Mouse (Mus musculus) lung, embryonic 15.5 days (tissue): ENCODE measurements around the gene Dck. TPM values are rescaled to one million over a fixed set of nuclear protein-coding genes. Genes with fewer than 3 reads are reported as not detected.

Experiments
- ATAC-seq: fragments of 200-750 bp; cut with Nextera tagmentation; 2 replicates; pipeline ENCODE4 v1.8.0; 2017; ENCODE audit warnings: moderate number of reproducible peaks, borderline replicate concordance; ENCODE audit not compliant: low FRiP score, low TSS enrichment; ENCODE audit errors: extremely low read depth
- H3K27ac ChIP-seq: fragments of 300-500 bp; sonication (generic); 2 replicates; pipeline ENCODE4 v1.5.1; 2015; ENCODE audit warnings: moderate library complexity, mild to moderate bottlenecking, inconsistent platforms
- H3K27me3 ChIP-seq: fragments of 300-500 bp; sonication (generic); 2 replicates; pipeline ENCODE4 v1.6.1; 2015; ENCODE audit warnings: inconsistent platforms
- H3K36me3 ChIP-seq: fragments of 300-500 bp; sonication (generic); 2 replicates; pipeline ENCODE4 v1.6.1; 2015; ENCODE audit warnings: inconsistent platforms
- H3K4me1 ChIP-seq: fragments of 300-500 bp; sonication (generic); 2 replicates; pipeline ENCODE4 v1.6.1; 2015; ENCODE audit warnings: inconsistent platforms
- H3K4me2 ChIP-seq: fragments of 300-500 bp; sonication (generic); 2 replicates; pipeline ENCODE4 v1.6.1; 2015; ENCODE audit warnings: inconsistent platforms, mild to moderate bottlenecking, moderate library complexity
- H3K4me3 ChIP-seq: fragments of 300-500 bp; sonication (generic); 2 replicates; pipeline ENCODE4 v1.5.1; 2015; ENCODE audit warnings: mild to moderate bottlenecking, inconsistent platforms
- H3K9ac ChIP-seq: fragments of 300-500 bp; sonication (generic); 2 replicates; pipeline ENCODE4 v1.6.1; 2015; ENCODE audit warnings: inconsistent platforms
- H3K9me3 ChIP-seq: fragments of 300-500 bp; sonication (generic); 2 replicates; pipeline ENCODE4 v1.6.1; 2016; ENCODE audit warnings: inconsistent platforms
- WGBS: fragments of 180-500 bp; shearing (Covaris S2); methylation state at CpG from one replicate; pipeline ENCODE4 v1.1.7; 2015; 5-methylcytosine and 5-hydroxymethylcytosine counted together
- polyA plus RNA-seq: library from polyadenylated mRNA; unstranded; fragments of >200 nt; fragmentation: Nextera tagmentation; extraction: Ambion mirVana; gene quantifications from 2 replicates; pipeline ENCODE4 v1.2.1, GENCODE M21; 2015

The Dck gene
- polyA plus RNA-seq, 1 experiment from 2014 or later: 51.5 TPM

- no peaks in the 10 kb centered on the region for H3K9me3 ChIP-seq
Observed at GRCm38 (mm10) chr5:88753199-88753598, 11.6 kb upstream of the Dck start.

GRCm38 (mm10) chr5:88762611-88763010, 2.2 kb upstream of the Dck start:
- no peaks in the 10 kb centered on the region for H3K9me3 ChIP-seq
- H3K9ac ChIP-seq: no peak overlapping the region
- WGBS: 88% methylated on average over 5 of the region's 5 CpGs
- no peak overlapping the region for H3K4me3 ChIP-seq
- H3K4me1 ChIP-seq: peaks cover 15% of the 10 kb centered on the region; the same call in 1 of the 2 replicates
- no peaks in the 10 kb centered on the region for H3K36me3 ChIP-seq
- ATAC-seq: no peak
- H3K4me2 ChIP-seq: no peak overlapping the region
- H3K27me3 ChIP-seq: no peaks in the 10 kb centered on the region
- no peak overlapping the region for H3K27ac ChIP-seq

More at GRCm38 (mm10) chr5:88753199-88753598, 11.6 kb upstream of the Dck start:
- Histone ChIP-seq H3K4me1 (no peaks in the 10 kb centered on the region), H3K36me3 (peaks cover 3% of the 10 kb centered on the region), H3K9ac (no peak overlapping the region), H3K27ac (no peak overlapping the region), H3K27me3 (no peaks in the 10 kb centered on the region), H3K4me2 (no peak overlapping the region), H3K4me3 (no peak overlapping the region)
- 74% methylated on average over 4 of the region's 4 CpGs for WGBS
- no peak for ATAC-seq

GRCm38 (mm10) chr5:88764430-88764986, 288 bp upstream of the Dck start:
- Histone ChIP-seq H3K27ac (0 out of 2 replicates have a peak overlapping the region, but pooled peaks have one; percentile 23), H3K4me1 (peaks cover 15% of the 10 kb centered on the region; the same call in 1 of the 2 replicates)
- WGBS: under 1% methylated on average over 23 of the region's 23 CpGs

GRCm38 (mm10) chr5:88765587-88765986, 791 bp downstream of the Dck start:
- H3K4me3 ChIP-seq: peak overlapping the region; percentile 57
- WGBS: 12% methylated on average over 6 of the region's 6 CpGs
- H3K9me3 ChIP-seq: no peaks in the 10 kb centered on the region
- peaks cover 7% of the 10 kb centered on the region for H3K36me3 ChIP-seq
- H3K27me3 ChIP-seq: no peaks in the 10 kb centered on the region
- H3K4me1 ChIP-seq: peaks cover 15% of the 10 kb centered on the region; the same call in 1 of the 2 replicates
- peak overlapping the region; percentile 66 for H3K4me2 ChIP-seq
- peak overlapping the region; percentile 83 for H3K27ac ChIP-seq
- H3K9ac ChIP-seq: peak overlapping the region; percentile 66
- no peak for ATAC-seq

More at GRCm38 (mm10) chr5:88764430-88764986, 288 bp upstream of the Dck start:
- peak overlapping the region; percentile 27; the same call in 1 of the 2 replicates for H3K9ac ChIP-seq
- H3K9me3 ChIP-seq: no peaks in the 10 kb centered on the region
- H3K27me3 ChIP-seq: no peaks in the 10 kb centered on the region
- peak overlapping the region; percentile 57 for H3K4me3 ChIP-seq
- ATAC-seq: peak; percentile 71
- peak overlapping the region; percentile 66 for H3K4me2 ChIP-seq
- H3K36me3 ChIP-seq: peaks cover 1% of the 10 kb centered on the region

- 51% methylated on average over 6 of the region's 6 CpGs for WGBS
- H3K9me3 ChIP-seq: no peaks in the 10 kb centered on the region
- no peak overlapping the region for H3K27ac ChIP-seq
- H3K36me3 ChIP-seq: peaks cover 8% of the 10 kb centered on the region
- peaks cover 15% of the 10 kb centered on the region; the same call in 1 of the 2 replicates for H3K4me1 ChIP-seq
- no peak for ATAC-seq
- peak overlapping the region; percentile 5; the same call in 1 of the 2 replicates for H3K9ac ChIP-seq
- H3K4me2 ChIP-seq: peak overlapping the region; percentile 66
- H3K4me3 ChIP-seq: peak overlapping the region; percentile 57
- H3K27me3 ChIP-seq: no peaks in the 10 kb centered on the region
Observed at GRCm38 (mm10) chr5:88766121-88766520, 1.3 kb downstream of the Dck start.

GRCm38 (mm10) chr5:88766863-88767262, 2.1 kb downstream of the Dck start:
- WGBS: 70% methylated on average over 5 of the region's 5 CpGs
- H3K36me3 ChIP-seq: peaks cover 16% of the 10 kb centered on the region
- H3K9me3 ChIP-seq: no peaks in the 10 kb centered on the region
- 0 out of 2 replicates have a peak overlapping the region, but pooled peaks have one; percentile 57 for H3K4me3 ChIP-seq
- peaks cover 15% of the 10 kb centered on the region; the same call in 1 of the 2 replicates for H3K4me1 ChIP-seq
- H3K4me2 ChIP-seq: peak overlapping the region; percentile 66; the same call in 1 of the 2 replicates
- no peak overlapping the region for H3K27ac ChIP-seq
- H3K9ac ChIP-seq: no peak overlapping the region
- H3K27me3 ChIP-seq: no peaks in the 10 kb centered on the region
- no peak for ATAC-seq

- WGBS: 89% methylated on average over 6 of the region's 6 CpGs
- no peaks in the 10 kb centered on the region for H3K9me3 ChIP-seq
- H3K4me1 ChIP-seq: peaks cover 15% of the 10 kb centered on the region; the same call in 1 of the 2 replicates
- H3K4me3 ChIP-seq: no peak overlapping the region
- no peak overlapping the region for H3K4me2 ChIP-seq
- H3K27me3 ChIP-seq: no peaks in the 10 kb centered on the region
- peaks cover 25% of the 10 kb centered on the region for H3K36me3 ChIP-seq
- ATAC-seq: no peak
- H3K27ac ChIP-seq: no peak overlapping the region
- no peak overlapping the region for H3K9ac ChIP-seq
Observed at GRCm38 (mm10) chr5:88768201-88768600, 3.4 kb downstream of the Dck start.

- H3K9ac ChIP-seq: no peak overlapping the region
- H3K36me3 ChIP-seq: peaks cover 40% of the 10 kb centered on the region
- H3K4me1 ChIP-seq: no peaks in the 10 kb centered on the region
- no peak overlapping the region for H3K27ac ChIP-seq
- no peak for ATAC-seq
- H3K27me3 ChIP-seq: no peaks in the 10 kb centered on the region
- no peak overlapping the region for H3K4me2 ChIP-seq
- H3K9me3 ChIP-seq: no peaks in the 10 kb centered on the region
- no peak overlapping the region for H3K4me3 ChIP-seq
- WGBS: 71% methylated on average over 7 of the region's 7 CpGs
Observed at GRCm38 (mm10) chr5:88782072-88782765, 17.4 kb downstream of the Dck start.

GRCm38 (mm10) chr5:88785059-88785458, 20.3 kb downstream of the Dck start:
- Histone ChIP-seq H3K4me3 (no peak overlapping the region), H3K27me3 (no peaks in the 10 kb centered on the region), H3K9me3 (no peaks in the 10 kb centered on the region), H3K9ac (no peak overlapping the region), H3K4me2 (no peak overlapping the region), H3K4me1 (no peaks in the 10 kb centered on the region), H3K27ac (no peak overlapping the region), H3K36me3 (peaks cover 31% of the 10 kb centered on the region)
- no peak for ATAC-seq
- WGBS: 85% methylated on average over 1 of the region's 1 CpGs

- WGBS: 28% methylated on average over 9 of the region's 9 CpGs
Observed at GRCm38 (mm10) chr5:88790675-88791074, 25.9 kb downstream of the Dck start.

GRCm38 (mm10) chr5:88791256-88792245, 26.8 kb downstream of the Dck start:
- no peak overlapping the region for H3K4me3 ChIP-seq
- 33% methylated on average over 10 of the region's 10 CpGs for WGBS
- no peaks in the 10 kb centered on the region for H3K36me3 ChIP-seq
- no peak overlapping the region for H3K9ac ChIP-seq
- no peak for ATAC-seq
- no peak overlapping the region for H3K27ac ChIP-seq
- no peaks in the 10 kb centered on the region for H3K9me3 ChIP-seq
- peaks cover 1% of the 10 kb centered on the region; the same call in 1 of the 2 replicates for H3K4me1 ChIP-seq
- H3K4me2 ChIP-seq: no peak overlapping the region
- H3K27me3 ChIP-seq: no peaks in the 10 kb centered on the region

More at GRCm38 (mm10) chr5:88790675-88791074, 25.9 kb downstream of the Dck start:
- Histone ChIP-seq H3K9me3 (no peaks in the 10 kb centered on the region), H3K4me3 (no peak overlapping the region), H3K36me3 (no peaks in the 10 kb centered on the region), H3K27ac (no peak overlapping the region), H3K4me2 (no peak overlapping the region), H3K9ac (no peak overlapping the region), H3K27me3 (no peaks in the 10 kb centered on the region), H3K4me1 (no peaks in the 10 kb centered on the region)
- no peak for ATAC-seq
